Mouse (Mus musculus) retina, adult 2 months (tissue): ENCODE results near the gene Cdr2l.

ENCODE experiments used
- DNase-seq: peaks from one replicate; pipeline ENCODE4 v3.0.0-alpha.2; 2012; ENCODE audit warnings: low read depth, low spot score

Gene Cdr2l

GRCm38 (mm10) chr11:115381743-115382539, at the start of gene Cdr2l:
Cdr2l (plus strand) TSS chr11:115381916.
- DNase-seq, result peak; percentile 71

GRCm38 (mm10) chr11:115334531-115334930, 47.2 kb upstream of the Cdr2l start, which contains the start of gene Otop3:
Otop3 (plus strand) TSS chr11:115334731.
- no peak for DNase-seq

- no peak for DNase-seq
Measured at GRCm38 (mm10) chr11:115335223-115335622, 46.5 kb upstream of the Cdr2l start.

GRCm38 (mm10) chr11:115336115-115336514, 45.6 kb upstream of the Cdr2l start:
- no peak for DNase-seq

- DNase-seq, result no peak
Measured at GRCm38 (mm10) chr11:115337350-115337749, 44.4 kb upstream of the Cdr2l start.

- no peak for DNase-seq
Measured at GRCm38 (mm10) chr11:115337826-115338225, 43.9 kb upstream of the Cdr2l start.

- DNase-seq, result no peak
Measured at GRCm38 (mm10) chr11:115341246-115341645, 40.5 kb upstream of the Cdr2l start.

GRCm38 (mm10) chr11:115341866-115342265, 39.9 kb upstream of the Cdr2l start:
- DNase-seq, result no peak

GRCm38 (mm10) chr11:115344967-115345366, 36.7 kb upstream of the Cdr2l start:
- no peak for DNase-seq

- no peak for DNase-seq
Measured at GRCm38 (mm10) chr11:115345515-115345914, 36.2 kb upstream of the Cdr2l start.

GRCm38 (mm10) chr11:115348681-115349248, 33.0 kb upstream of the Cdr2l start:
- DNase-seq, result no peak

- DNase-seq, result no peak
Measured at GRCm38 (mm10) chr11:115349976-115350375, 31.7 kb upstream of the Cdr2l start.

GRCm38 (mm10) chr11:115353375-115353774, 28.3 kb upstream of the Cdr2l start:
- DNase-seq, result no peak

GRCm38 (mm10) chr11:115354183-115354582, 27.5 kb upstream of the Cdr2l start:
- peak; percentile 62 for DNase-seq

GRCm38 (mm10) chr11:115358468-115358867, 23.2 kb upstream of the Cdr2l start:
- peak; percentile 59 for DNase-seq

GRCm38 (mm10) chr11:115359293-115359692, 22.4 kb upstream of the Cdr2l start:
- no peak for DNase-seq

GRCm38 (mm10) chr11:115359726-115360125, 22.0 kb upstream of the Cdr2l start:
- no peak for DNase-seq

GRCm38 (mm10) chr11:115364136-115364535, 17.6 kb upstream of the Cdr2l start:
- DNase-seq, result no peak

- DNase-seq, result no peak
Measured at GRCm38 (mm10) chr11:115366039-115366705, 15.5 kb upstream of the Cdr2l start.

GRCm38 (mm10) chr11:115366706-115367394, 14.9 kb upstream of the Cdr2l start:
- DNase-seq, result no peak

- peak; percentile 54 for DNase-seq
Measured at GRCm38 (mm10) chr11:115367395-115367944, 14.2 kb upstream of the Cdr2l start, which contains the start of gene Hid1. Hid1 (minus strand) TSS chr11:115367756.

- no peak for DNase-seq
Measured at GRCm38 (mm10) chr11:115370368-115370767, 11.3 kb upstream of the Cdr2l start.
